Mouse (Mus musculus): ENCODE measurements at regions not wholly inside any gene's neighbourhood (a gene's known extent, or its start where the extent isn't known, plus 50 kb on each side); places are given as distances from the start of the nearest gene placed in this dataset.

DNA sequence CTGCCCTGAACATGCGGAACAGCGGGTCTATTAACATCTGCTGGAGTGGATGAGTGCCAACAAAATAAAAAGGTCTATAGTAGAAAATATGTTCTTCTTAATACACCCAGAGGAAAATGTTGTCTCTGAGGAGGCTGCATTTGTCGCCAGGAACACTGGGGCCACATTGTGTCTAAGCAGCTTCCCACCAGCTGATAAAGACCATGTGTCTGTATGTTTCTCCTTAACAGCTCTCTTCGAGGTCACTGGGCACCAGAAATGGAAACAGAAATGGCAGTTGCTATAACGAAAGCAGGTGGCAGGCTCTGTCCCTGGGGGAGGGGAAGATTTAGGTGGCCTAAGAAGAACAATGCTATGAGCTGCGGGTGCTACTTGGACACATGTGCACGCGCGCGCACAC is 159.4 kb downstream of the Ly86 start:
- Histone ChIP-seq H3K27me3 (ENCODE audit: control insufficient read depth, insufficient read depth, low read length) (no peaks in the 10 kb centered on the region), H3K9ac (ENCODE audit: low read length) (no peak overlapping the region), H3K36me3 (ENCODE audit: control insufficient read depth, insufficient read depth, low read length) (no peaks in the 10 kb centered on the region), H3K4me2 (ENCODE audit: low read length) (no peak overlapping the region), H3K4me1 (ENCODE audit: control insufficient read depth in 2 of 2, insufficient read depth in 2 of 2, low read length in 2 of 2) (peaks cover 33 to 38% of the 10 kb centered on the region in 2 experiments), H3K27ac (replicated peaks in 1 of 2; ENCODE audit: control insufficient read depth in 1 of 2, insufficient read depth in 1 of 2, low read depth in 2 of 2, low read length in 2 of 2) (0 out of 4 replicates have a peak overlapping the region, but pooled peaks of 1 of the 2 experiments have one; percentile 16), H3K9me3 (ENCODE audit: control insufficient read depth, low read length) (no peaks in the 10 kb centered on the region), H3K4me3 (ENCODE audit: control insufficient read depth in 1 of 2, insufficient read depth in 1 of 2, low read depth in 1 of 2, low read length in 2 of 2) (no peak overlapping the region)
- WGBS, result 66% methylated on average over 10 of the region's 10 CpGs
- no peak for ATAC-seq (ENCODE audit: insufficient number of reproducible peaks, insufficient read depth, low FRiP score, low read depth)

DNA sequence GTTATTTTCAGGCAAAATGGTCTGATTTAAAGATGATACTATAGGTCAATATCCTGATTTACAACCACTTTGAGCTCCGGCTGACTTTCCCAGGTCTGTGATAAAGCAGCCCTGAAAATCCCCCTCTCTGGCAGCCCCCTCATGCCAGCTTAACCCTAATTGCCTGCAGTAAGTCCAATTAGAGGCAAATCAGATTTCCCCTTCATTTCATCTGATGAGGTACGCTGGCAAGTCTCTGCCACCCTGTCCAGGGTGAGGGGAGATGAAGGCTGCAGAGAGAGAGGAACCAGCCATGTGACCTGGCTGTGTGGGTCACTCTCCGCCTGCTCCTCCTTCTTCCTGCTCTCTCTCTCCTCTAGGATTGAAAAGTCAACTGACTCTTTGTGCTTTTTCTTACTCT is 160.6 kb downstream of the Ly86 start:
- Histone ChIP-seq H3K9ac (ENCODE audit: low read length) (no peak overlapping the region; the same call in 1 of the 2 replicates), H3K27ac (replicated peaks in 1 of 2; ENCODE audit: control insufficient read depth in 1 of 2, insufficient read depth in 1 of 2, low read depth in 2 of 2, low read length in 2 of 2) (peak overlapping the region; percentile 80 to 83), H3K9me3 (ENCODE audit: control insufficient read depth, low read length) (no peaks in the 10 kb centered on the region), H3K27me3 (ENCODE audit: control insufficient read depth, insufficient read depth, low read length) (no peaks in the 10 kb centered on the region), H3K4me1 (ENCODE audit: control insufficient read depth in 2 of 2, insufficient read depth in 2 of 2, low read length in 2 of 2) (peaks cover 41 to 46% of the 10 kb centered on the region in 2 experiments), H3K4me2 (ENCODE audit: low read length) (no peak overlapping the region), H3K4me3 (ENCODE audit: control insufficient read depth in 1 of 2, insufficient read depth in 1 of 2, low read depth in 1 of 2, low read length in 2 of 2) (no peak overlapping the region), H3K36me3 (ENCODE audit: control insufficient read depth, insufficient read depth, low read length) (no peaks in the 10 kb centered on the region)
- WGBS, result 65% methylated on average over 3 of the region's 3 CpGs
- ATAC-seq (ENCODE audit: insufficient number of reproducible peaks, insufficient read depth, low FRiP score, low read depth), result peak; percentile 40; the same call in 1 of the 2 replicates

DNA sequence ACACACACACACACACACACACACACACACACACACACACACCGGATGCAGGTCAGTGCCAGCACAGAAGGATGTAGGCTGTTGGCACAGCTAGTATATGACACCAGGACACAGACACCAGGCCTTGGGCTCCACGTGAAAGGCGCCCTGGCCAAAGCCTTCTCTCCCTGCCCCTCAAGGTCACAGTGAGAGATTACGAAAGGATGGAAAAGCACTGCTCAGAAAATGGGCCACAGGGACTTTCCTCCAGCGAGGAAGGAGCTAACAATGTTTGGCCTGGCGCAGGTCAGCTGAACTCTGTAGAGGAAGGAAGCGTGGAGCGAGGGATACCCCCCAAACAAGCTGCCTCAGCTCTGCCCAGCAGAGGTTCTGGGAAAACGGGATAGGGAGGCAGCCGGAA is 161.0 kb downstream of the Ly86 start:
- 44% methylated on average over 10 of the region's 10 CpGs for WGBS
- Histone ChIP-seq H3K4me1 (ENCODE audit: control insufficient read depth in 2 of 2, insufficient read depth in 2 of 2, low read length in 2 of 2) (peaks cover 41 to 46% of the 10 kb centered on the region in 2 experiments), H3K4me3 (ENCODE audit: control insufficient read depth in 1 of 2, insufficient read depth in 1 of 2, low read depth in 1 of 2, low read length in 2 of 2) (no peak overlapping the region), H3K4me2 (ENCODE audit: low read length) (no peak overlapping the region), H3K27ac (replicated peaks in 1 of 2; ENCODE audit: control insufficient read depth in 1 of 2, insufficient read depth in 1 of 2, low read depth in 2 of 2, low read length in 2 of 2) (peak overlapping the region; percentile 80 to 83), H3K27me3 (ENCODE audit: control insufficient read depth, insufficient read depth, low read length) (no peaks in the 10 kb centered on the region), H3K9ac (ENCODE audit: low read length) (no peak overlapping the region; the same call in 1 of the 2 replicates), H3K36me3 (ENCODE audit: control insufficient read depth, insufficient read depth, low read length) (no peaks in the 10 kb centered on the region), H3K9me3 (ENCODE audit: control insufficient read depth, low read length) (no peaks in the 10 kb centered on the region)
- ATAC-seq (ENCODE audit: insufficient number of reproducible peaks, insufficient read depth, low FRiP score, low read depth), result peak; percentile 22; the same call in 1 of the 2 replicates

DNA sequence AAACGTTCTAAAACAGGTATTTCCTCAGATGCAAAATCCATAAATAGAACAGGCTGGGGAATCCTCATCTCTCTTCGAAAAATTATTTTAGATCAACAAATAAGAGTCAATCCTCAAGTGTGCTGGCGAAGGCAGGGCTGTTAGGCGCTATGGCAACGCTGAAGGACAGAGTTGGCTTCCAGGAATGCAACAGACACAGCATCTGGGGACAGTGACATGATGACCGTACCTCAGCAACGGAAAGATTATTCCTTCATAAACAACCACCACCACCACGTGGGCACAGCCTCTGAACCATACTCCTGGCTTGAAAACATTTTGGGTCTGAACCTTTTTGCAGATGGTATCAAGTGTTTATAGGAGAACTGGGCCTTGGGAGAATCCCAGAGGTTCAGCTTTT is 161.7 kb downstream of the Ly86 start:
- ATAC-seq (ENCODE audit: insufficient number of reproducible peaks, insufficient read depth, low FRiP score, low read depth), result no peak
- no peak overlapping the region; the same call in 1 of the 2 replicates for H3K9ac ChIP-seq (ENCODE audit: low read length)
- no peaks in the 10 kb centered on the region for H3K27me3 ChIP-seq (ENCODE audit: control insufficient read depth, insufficient read depth, low read length)
- H3K4me1 ChIP-seq (ENCODE audit: control insufficient read depth in 2 of 2, insufficient read depth in 2 of 2, low read length in 2 of 2), result peaks cover 41 to 46% of the 10 kb centered on the region in 2 experiments
- H3K4me2 ChIP-seq (ENCODE audit: low read length), result no peak overlapping the region
- no peak overlapping the region for H3K4me3 ChIP-seq (ENCODE audit: control insufficient read depth in 1 of 2, insufficient read depth in 1 of 2, low read depth in 1 of 2, low read length in 2 of 2)
- 72% methylated on average over 8 of the region's 8 CpGs for WGBS
- peak overlapping the region; percentile 80 to 83 for H3K27ac ChIP-seq (replicated peaks in 1 of 2; ENCODE audit: control insufficient read depth in 1 of 2, insufficient read depth in 1 of 2, low read depth in 2 of 2, low read length in 2 of 2)
- H3K36me3 ChIP-seq (ENCODE audit: control insufficient read depth, insufficient read depth, low read length), result no peaks in the 10 kb centered on the region
- H3K9me3 ChIP-seq (ENCODE audit: control insufficient read depth, low read length), result no peaks in the 10 kb centered on the region

DNA sequence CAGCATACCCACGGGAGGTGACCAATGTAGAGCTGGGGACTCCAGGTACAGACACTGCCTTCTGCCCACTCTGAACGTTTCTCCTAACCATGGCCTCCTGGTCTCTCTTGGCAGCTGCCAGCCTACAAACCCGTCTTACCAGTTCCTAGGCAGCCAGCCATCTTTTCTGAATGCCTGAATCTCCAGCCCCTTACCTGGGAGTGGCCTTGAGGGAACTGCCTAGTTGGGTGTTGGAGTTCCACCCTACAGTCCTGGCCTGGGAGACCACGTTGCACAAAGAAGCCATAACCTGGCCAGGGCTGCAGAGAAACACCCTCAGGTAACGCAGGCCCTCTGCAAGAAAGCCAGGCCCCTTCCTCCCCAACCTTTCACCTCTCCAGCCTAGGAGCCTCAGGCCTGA is 162.1 kb downstream of the Ly86 start:
- H3K4me3 ChIP-seq (ENCODE audit: control insufficient read depth in 1 of 2, insufficient read depth in 1 of 2, low read depth in 1 of 2, low read length in 2 of 2), result no peak overlapping the region
- peak overlapping the region; percentile 80 to 83 for H3K27ac ChIP-seq (replicated peaks in 1 of 2; ENCODE audit: control insufficient read depth in 1 of 2, insufficient read depth in 1 of 2, low read depth in 2 of 2, low read length in 2 of 2)
- H3K4me2 ChIP-seq (ENCODE audit: low read length), result no peak overlapping the region
- no peaks in the 10 kb centered on the region for H3K27me3 ChIP-seq (ENCODE audit: control insufficient read depth, insufficient read depth, low read length)
- no peak overlapping the region for H3K9ac ChIP-seq (ENCODE audit: low read length)
- no peaks in the 10 kb centered on the region for H3K36me3 ChIP-seq (ENCODE audit: control insufficient read depth, insufficient read depth, low read length)
- no peak for ATAC-seq (ENCODE audit: insufficient number of reproducible peaks, insufficient read depth, low FRiP score, low read depth)
- WGBS, result 70% methylated on average over 5 of the region's 5 CpGs
- no peaks in the 10 kb centered on the region for H3K9me3 ChIP-seq (ENCODE audit: control insufficient read depth, low read length)
- H3K4me1 ChIP-seq (ENCODE audit: control insufficient read depth in 2 of 2, insufficient read depth in 2 of 2, low read length in 2 of 2), result peaks cover 41 to 46% of the 10 kb centered on the region in 2 experiments

DNA sequence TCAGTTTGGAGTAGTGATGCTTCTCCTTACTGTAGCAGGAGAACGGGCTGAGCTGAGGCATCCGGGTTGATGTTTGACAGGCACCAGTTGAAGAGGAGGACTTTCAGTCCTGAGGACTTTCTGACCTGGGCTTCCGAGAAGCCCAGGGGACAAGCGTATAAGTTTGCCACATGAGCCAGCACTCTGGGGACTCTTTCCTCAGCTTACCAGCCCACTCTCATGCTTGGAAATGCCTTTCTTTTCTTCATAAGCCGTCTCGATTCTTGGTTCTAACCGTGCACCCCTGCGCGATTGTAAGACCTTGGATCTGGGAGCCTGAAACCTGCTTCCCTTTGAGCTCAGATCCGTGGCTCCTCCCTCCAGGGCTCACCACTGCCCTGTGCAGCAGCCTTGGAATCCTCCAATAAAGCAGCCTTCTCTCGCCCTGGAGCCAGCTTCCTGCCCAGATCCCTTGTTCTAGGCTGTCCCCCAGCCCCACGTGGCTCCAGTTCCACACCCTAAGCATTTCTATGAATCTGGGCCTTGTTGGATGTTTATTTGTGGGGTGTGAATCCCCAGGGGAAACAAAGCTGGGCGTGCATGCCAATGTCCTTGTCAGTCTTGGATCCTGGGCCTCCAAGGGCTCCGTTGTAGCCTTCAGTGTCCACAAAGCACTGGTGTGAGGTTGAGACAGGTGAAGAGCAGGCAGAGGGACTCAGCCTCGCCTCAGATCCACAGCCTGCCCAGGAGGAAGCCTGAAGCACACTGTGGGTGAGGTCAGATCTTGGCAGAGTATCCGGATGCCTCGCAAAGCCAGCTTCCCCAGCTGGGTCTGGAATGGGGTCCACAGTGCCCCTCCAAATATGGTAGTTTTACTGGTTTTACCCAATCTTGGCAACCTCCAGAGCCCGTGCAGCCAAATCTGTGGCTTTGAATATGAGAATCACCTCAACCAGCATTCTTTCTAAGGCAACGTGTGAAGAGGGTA is 163.7 kb downstream of the Ly86 start:
- Histone ChIP-seq H3K4me2 (ENCODE audit: low read length) (peak overlapping the region; percentile 33), H3K4me1 (ENCODE audit: control insufficient read depth in 2 of 2, insufficient read depth in 2 of 2, low read length in 2 of 2) (peaks cover 41 to 46% of the 10 kb centered on the region in 2 experiments), H3K27ac (replicated peaks in 1 of 2; ENCODE audit: control insufficient read depth in 1 of 2, insufficient read depth in 1 of 2, low read depth in 2 of 2, low read length in 2 of 2) (peak overlapping the region; percentile 65 to 74), H3K9ac (ENCODE audit: low read length) (peak overlapping the region; percentile 7; the same call in 1 of the 2 replicates), H3K4me3 (ENCODE audit: control insufficient read depth in 1 of 2, insufficient read depth in 1 of 2, low read depth in 1 of 2, low read length in 2 of 2) (no peak overlapping the region), H3K36me3 (ENCODE audit: control insufficient read depth, insufficient read depth, low read length) (no peaks in the 10 kb centered on the region), H3K27me3 (ENCODE audit: control insufficient read depth, insufficient read depth, low read length) (no peaks in the 10 kb centered on the region), H3K9me3 (ENCODE audit: control insufficient read depth, low read length) (no peaks in the 10 kb centered on the region)
- ATAC-seq (ENCODE audit: insufficient number of reproducible peaks, insufficient read depth, low FRiP score, low read depth), result peak; percentile 38; the same call in 1 of the 2 replicates
- 28% methylated on average over 19 of the region's 19 CpGs for WGBS

DNA sequence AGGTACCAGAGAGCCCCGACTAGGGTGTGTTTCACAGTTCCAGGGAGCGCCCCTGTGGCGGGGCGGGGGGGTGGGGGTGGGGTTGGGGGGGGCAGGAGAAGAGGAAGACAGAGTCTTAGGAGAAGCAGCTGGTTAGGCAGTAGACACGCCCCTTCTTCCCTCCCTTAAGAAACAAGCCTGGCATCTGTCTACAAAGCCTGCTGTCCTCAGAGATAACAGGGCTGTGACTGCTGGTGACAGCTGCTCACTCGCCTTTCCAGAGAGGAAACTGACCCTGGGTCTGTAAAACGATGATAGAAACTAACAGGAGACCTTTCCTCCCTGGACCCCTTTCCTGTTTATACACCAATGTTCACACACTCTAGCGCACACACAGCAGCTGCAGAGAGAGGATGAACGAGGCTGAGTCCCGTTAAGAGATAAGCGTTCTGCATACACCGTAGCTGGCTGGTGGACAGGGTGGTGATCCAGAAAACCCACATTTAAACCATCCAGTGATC is 164.4 kb downstream of the Ly86 start:
- peak; percentile 62 for ATAC-seq (ENCODE audit: insufficient number of reproducible peaks, insufficient read depth, low FRiP score, low read depth)
- Histone ChIP-seq H3K9me3 (ENCODE audit: control insufficient read depth, low read length) (no peaks in the 10 kb centered on the region), H3K9ac (ENCODE audit: low read length) (no peak overlapping the region), H3K4me2 (ENCODE audit: low read length) (peak overlapping the region; percentile 33), H3K27ac (replicated peaks in 1 of 2; ENCODE audit: control insufficient read depth in 1 of 2, insufficient read depth in 1 of 2, low read depth in 2 of 2, low read length in 2 of 2) (peak overlapping the region; percentile 74 to 87), H3K36me3 (ENCODE audit: control insufficient read depth, insufficient read depth, low read length) (no peaks in the 10 kb centered on the region), H3K4me1 (ENCODE audit: control insufficient read depth in 2 of 2, insufficient read depth in 2 of 2, low read length in 2 of 2) (peaks cover 43 to 47% of the 10 kb centered on the region in 2 experiments), H3K27me3 (ENCODE audit: control insufficient read depth, insufficient read depth, low read length) (no peaks in the 10 kb centered on the region), H3K4me3 (ENCODE audit: control insufficient read depth in 1 of 2, insufficient read depth in 1 of 2, low read depth in 1 of 2, low read length in 2 of 2) (no peak overlapping the region; a peak in 1 of 4 replicates)
- WGBS, result 6% methylated on average over 12 of the region's 12 CpGs

Measured in heart, embryonic 14.5 days (tissue).